Mouse (Mus musculus): Measurements from ENCODE around the gene Syt12.

GRCm38 (mm10) chr19:4468363-4468762 is 8.9 kb downstream of the Syt12 start:
- TF ChIP-seq POLR2A (IDR thresholded peaks at IDR 0.05; ENCODE audit: insufficient read depth, low read length) = no peak
- TF ChIP-seq CTCF (IDR thresholded peaks at IDR 0.05; ENCODE audit: low read depth, low read length) = peak; percentile 59
